Mouse (Mus musculus) liver, adult 2 months (tissue): ENCODE measurements around the gene Tmem252. TPM values are rescaled to one million over a fixed set of nuclear protein-coding genes. Genes with fewer than 3 reads are reported as not detected.

Source experiments
- DNase-seq: peaks from one replicate; pipeline ENCODE4 v3.0.0-alpha.2; 2011; ENCODE audit warnings: low read depth, low spot score; ENCODE audit errors: extremely low read depth
- H3K27ac ChIP-seq: fragments of 200-500 bp; replicated peaks from 2 replicates; pipeline ENCODE4 v1.5.1; 2012; ENCODE audit warnings: low read depth, mild to moderate bottlenecking, control low read depth, inconsistent platforms, low read length; ENCODE audit not compliant: insufficient read depth
- H3K27me3 ChIP-seq: fragments of 200-500 bp; 2 replicates; pipeline ENCODE4 v1.6.1; 2012; ENCODE audit warnings: mild to moderate bottlenecking, moderate library complexity, low read length, inconsistent platforms; ENCODE audit not compliant: control insufficient read depth, insufficient read depth
- H3K36me3 ChIP-seq: fragments of 200-500 bp; 2 replicates; pipeline ENCODE4 v1.6.1; 2012; ENCODE audit warnings: low read length, inconsistent platforms; ENCODE audit not compliant: control insufficient read depth, insufficient read depth
- H3K4me1 ChIP-seq: fragments of 200-500 bp; 2 replicates; pipeline ENCODE4 v1.6.1; 2011; ENCODE audit warnings: low read length; ENCODE audit not compliant: control insufficient read depth, insufficient read depth
- H3K4me3 ChIP-seq: fragments of 200-500 bp; 2 replicates; pipeline ENCODE4 v1.5.1; 2011; ENCODE audit warnings: low read depth, mild to moderate bottlenecking, control low read depth, low read length, moderate library complexity; ENCODE audit not compliant: insufficient read depth
- H3K79me2 ChIP-seq: fragments of 200-500 bp; 2 replicates; pipeline ENCODE4 v1.6.1; 2012; ENCODE audit warnings: inconsistent platforms, mild to moderate bottlenecking, low read length, moderate library complexity; ENCODE audit not compliant: control insufficient read depth, insufficient read depth
- H3K9ac ChIP-seq: fragments of 200-500 bp; 2 replicates; pipeline ENCODE4 v1.6.1; 2012; ENCODE audit warnings: low read depth, mild to moderate bottlenecking, control low read depth, inconsistent platforms, low read length
- CTCF ChIP-seq: fragments of 200-500 bp; IDR thresholded peaks from 2 replicates; pipeline ENCODE4 v1.5.1; 2011; ENCODE audit warnings: low read depth, low read length, control low read depth
- POLR2A ChIP-seq: fragments of 200-500 bp; IDR thresholded peaks from 2 replicates; pipeline ENCODE4 v1.6.1; 2011; ENCODE audit warnings: low read length, control low read depth; ENCODE audit not compliant: insufficient read depth; ENCODE audit errors: extremely low read depth
- WGBS: fragments of 180-500 bp; shearing (Covaris S2); methylation state at CpG from one replicate; pipeline ENCODE4 v1.1.7; 2018; 5-methylcytosine and 5-hydroxymethylcytosine counted together
- polyA plus RNA-seq: library from polyadenylated mRNA; depleted of rRNA; stranded (reverse); fragments of >200 nt; gene quantifications from 2 replicates; pipeline ENCODE4 v1.2.3, GENCODE M21; 2012; rRNA removed
- total RNA-seq: library from RNA; depleted of rRNA; stranded (reverse); fragments of >200 nt; gene quantifications from 2 replicates; pipeline ENCODE4 v1.2.3, GENCODE M21; 2014; rRNA removed

The Tmem252 gene
- total and polyA plus RNA-seq, 2 experiments = under 0.01 TPM; not detected in 1

- Histone ChIP-seq H3K9ac (no peak overlapping the region), H3K79me2 (no peaks in the 10 kb centered on the region), H3K27me3 (no peaks in the 10 kb centered on the region), H3K27ac (no peak overlapping the region), H3K4me1 (no peaks in the 10 kb centered on the region), H3K4me3 (no peak overlapping the region), H3K36me3 (no peaks in the 10 kb centered on the region)
- TF ChIP-seq CTCF = no peak
- TF ChIP-seq POLR2A = no peak
- no peak for DNase-seq
- WGBS = 85% methylated on average over 7 of the region's 7 CpGs
Measured at GRCm38 (mm10) chr19:24716303-24717097, 42.7 kb downstream of the Tmem252 start.

- no peak for DNase-seq
- Histone ChIP-seq H3K79me2 (no peaks in the 10 kb centered on the region), H3K9ac (no peak overlapping the region), H3K4me1 (no peaks in the 10 kb centered on the region), H3K27me3 (no peaks in the 10 kb centered on the region), H3K4me3 (no peak overlapping the region), H3K36me3 (no peaks in the 10 kb centered on the region), H3K27ac (no peak overlapping the region)
- whole genome bisulfite sequencing = 87% methylated on average over 1 of the region's 1 CpGs
- TF ChIP-seq POLR2A (no peak), CTCF (no peak)
Measured at GRCm38 (mm10) chr19:24718021-24718420, 44.2 kb downstream of the Tmem252 start.

GRCm38 (mm10) chr19:24719504-24719903 lies 45.7 kb downstream of the Tmem252 start:
- no peak overlapping the region for H3K27ac ChIP-seq
- 90% methylated on average over 4 of the region's 4 CpGs for WGBS
- H3K4me1 ChIP-seq = no peaks in the 10 kb centered on the region
- no peaks in the 10 kb centered on the region for H3K36me3 ChIP-seq
- no peak for TF ChIP-seq POLR2A
- TF ChIP-seq CTCF = no peak
- H3K27me3 ChIP-seq = no peaks in the 10 kb centered on the region
- H3K4me3 ChIP-seq = no peak overlapping the region
- H3K79me2 ChIP-seq = no peaks in the 10 kb centered on the region
- no peak for DNase-seq
- H3K9ac ChIP-seq = no peak overlapping the region

- peak; percentile 3 for DNase-seq
- H3K4me3 ChIP-seq = no peak overlapping the region
- no peaks in the 10 kb centered on the region for H3K27me3 ChIP-seq
- no peaks in the 10 kb centered on the region for H3K79me2 ChIP-seq
- TF ChIP-seq CTCF (no peak), POLR2A (no peak)
- no peaks in the 10 kb centered on the region for H3K4me1 ChIP-seq
- H3K36me3 ChIP-seq = no peaks in the 10 kb centered on the region
- H3K9ac ChIP-seq = no peak overlapping the region
- no peak overlapping the region for H3K27ac ChIP-seq
Measured at GRCm38 (mm10) chr19:24720448-24720847, 46.6 kb downstream of the Tmem252 start.

- no peak for TF ChIP-seq POLR2A
- no peak for TF ChIP-seq CTCF
- no peaks in the 10 kb centered on the region for H3K27me3 ChIP-seq
- H3K27ac ChIP-seq = no peak overlapping the region
- no peak for DNase-seq
- no peaks in the 10 kb centered on the region for H3K36me3 ChIP-seq
- WGBS = 92% methylated on average over 10 of the region's 10 CpGs
- H3K79me2 ChIP-seq = no peaks in the 10 kb centered on the region
- H3K9ac ChIP-seq = no peak overlapping the region
- no peak overlapping the region for H3K4me3 ChIP-seq
- H3K4me1 ChIP-seq = no peaks in the 10 kb centered on the region
Measured at GRCm38 (mm10) chr19:24724362-24724761, 50.6 kb downstream of the Tmem252 start.

GRCm38 (mm10) chr19:24730661-24731060 lies 56.9 kb downstream of the Tmem252 start:
- no peak overlapping the region for H3K9ac ChIP-seq
- H3K27me3 ChIP-seq = no peaks in the 10 kb centered on the region
- TF ChIP-seq CTCF = no peak
- no peak for TF ChIP-seq POLR2A
- DNase-seq = peak; percentile 58
- 14% methylated on average over 5 of the region's 5 CpGs for WGBS
- H3K27ac ChIP-seq = no peak overlapping the region
- H3K4me3 ChIP-seq = no peak overlapping the region
- no peaks in the 10 kb centered on the region for H3K36me3 ChIP-seq
- no peaks in the 10 kb centered on the region for H3K79me2 ChIP-seq
- H3K4me1 ChIP-seq = peaks cover 5% of the 10 kb centered on the region; the same call in 1 of the 2 replicates

Other genes with a start within 250 kb of the Tmem252 start
- gene Fam122a, start 196.7 kb upstream of the Tmem252 start, total RNA-seq = 0.74 and 1.3 TPM in 2 replicates
- 16.5 and 17.6 TPM in 2 replicates for gene Fam122a, start 196.7 kb upstream of the Tmem252 start, polyA plus RNA-seq
- gene Pip5k1b, start 118.1 kb upstream of the Tmem252 start, total RNA-seq = under 0.01 and 0.07 TPM in 2 replicates
- not detected in 2 replicates for gene Pip5k1b, start 118.1 kb upstream of the Tmem252 start, polyA plus RNA-seq
- gene Pgm5, start 187.8 kb downstream of the Tmem252 start, total RNA-seq = 1.1 and 1.7 TPM in 2 replicates
- 0.46 and 0.66 TPM in 2 replicates for gene Pgm5, start 187.8 kb downstream of the Tmem252 start, polyA plus RNA-seq
- 86.5 and 94.5 TPM in 2 replicates for gene Gm10053, start 201.7 kb downstream of the Tmem252 start, total RNA-seq
- gene Gm10053, start 201.7 kb downstream of the Tmem252 start, polyA plus RNA-seq = 21.8 and 22.9 TPM in 2 replicates
- not detected in 2 replicates for gene Foxd4, start 227.2 kb downstream of the Tmem252 start, total RNA-seq
- not detected in 2 replicates for gene Foxd4, start 227.2 kb downstream of the Tmem252 start, polyA plus RNA-seq